Mouse (Mus musculus): ENCODE measurements around the gene Ugcg. TPM values are rescaled to one million over a fixed set of nuclear protein-coding genes. Genes with fewer than 3 reads are reported as not detected.

Gene Ugcg
- polyA plus RNA-seq, 1 experiment from 2014 or later: 9.7 TPM

- Histone ChIP-seq H3K4me1 (replicated peaks; ENCODE audit: control insufficient read depth, insufficient read depth, low read length) (no peaks in the 10 kb centered on the region), H3K4me2 (ENCODE audit: low read depth, low read length) (no peak overlapping the region), H3K36me3 (ENCODE audit: control insufficient read depth, insufficient read depth, low read length) (no peaks in the 10 kb centered on the region), H3K9me3 (ENCODE audit: control insufficient read depth, low read length) (no peaks in the 10 kb centered on the region), H3K9ac (ENCODE audit: low read length) (no peak overlapping the region), H3K4me3 (ENCODE audit: low read length) (no peak overlapping the region), H3K27me3 (ENCODE audit: control insufficient read depth, insufficient read depth, low read depth, low read length) (no peaks in the 10 kb centered on the region), H3K27ac (ENCODE audit: low read length) (no peak overlapping the region)
- 87% methylated on average over 2 of the region's 2 CpGs for WGBS
- ATAC-seq (ENCODE audit: low read depth): no peak
Observed at GRCm38 (mm10) chr4:59167251-59167847, 21.7 kb upstream of the Ugcg start.

- ATAC-seq (ENCODE audit: low read depth): no peak
- no peak overlapping the region for H3K4me2 ChIP-seq (ENCODE audit: low read depth, low read length)
- no peaks in the 10 kb centered on the region for H3K9me3 ChIP-seq (ENCODE audit: control insufficient read depth, low read length)
- no peak overlapping the region for H3K9ac ChIP-seq (ENCODE audit: low read length)
- no peak overlapping the region for H3K4me3 ChIP-seq (ENCODE audit: low read length)
- WGBS: 71% methylated on average over 5 of the region's 5 CpGs
- no peaks in the 10 kb centered on the region for H3K27me3 ChIP-seq (ENCODE audit: control insufficient read depth, insufficient read depth, low read depth, low read length)
- no peaks in the 10 kb centered on the region for H3K4me1 ChIP-seq (replicated peaks; ENCODE audit: control insufficient read depth, insufficient read depth, low read length)
- H3K36me3 ChIP-seq (ENCODE audit: control insufficient read depth, insufficient read depth, low read length): no peaks in the 10 kb centered on the region
- H3K27ac ChIP-seq (ENCODE audit: low read length): no peak overlapping the region
Observed at GRCm38 (mm10) chr4:59169981-59170380, 19.1 kb upstream of the Ugcg start.

GRCm38 (mm10) chr4:59172616-59173015 lies 16.4 kb upstream of the Ugcg start:
- WGBS: 47% methylated on average over 2 of the region's 2 CpGs
- Histone ChIP-seq H3K9ac (ENCODE audit: low read length) (no peak overlapping the region), H3K4me2 (ENCODE audit: low read depth, low read length) (no peak overlapping the region), H3K4me3 (ENCODE audit: low read length) (no peak overlapping the region), H3K27me3 (ENCODE audit: control insufficient read depth, insufficient read depth, low read depth, low read length) (no peaks in the 10 kb centered on the region), H3K27ac (ENCODE audit: low read length) (no peak overlapping the region), H3K36me3 (ENCODE audit: control insufficient read depth, insufficient read depth, low read length) (no peaks in the 10 kb centered on the region), H3K9me3 (ENCODE audit: control insufficient read depth, low read length) (no peaks in the 10 kb centered on the region), H3K4me1 (replicated peaks; ENCODE audit: control insufficient read depth, insufficient read depth, low read length) (no peaks in the 10 kb centered on the region)
- no peak for ATAC-seq (ENCODE audit: low read depth)

GRCm38 (mm10) chr4:59173181-59173922 lies 15.7 kb upstream of the Ugcg start:
- Histone ChIP-seq H3K36me3 (ENCODE audit: control insufficient read depth, insufficient read depth, low read length) (no peaks in the 10 kb centered on the region), H3K27ac (ENCODE audit: low read length) (no peak overlapping the region), H3K4me2 (ENCODE audit: low read depth, low read length) (no peak overlapping the region), H3K9ac (ENCODE audit: low read length) (no peak overlapping the region), H3K27me3 (ENCODE audit: control insufficient read depth, insufficient read depth, low read depth, low read length) (no peaks in the 10 kb centered on the region), H3K4me1 (replicated peaks; ENCODE audit: control insufficient read depth, insufficient read depth, low read length) (no peaks in the 10 kb centered on the region), H3K4me3 (ENCODE audit: low read length) (no peak overlapping the region), H3K9me3 (ENCODE audit: control insufficient read depth, low read length) (no peaks in the 10 kb centered on the region)
- 33% methylated on average over 2 of the region's 2 CpGs for WGBS
- ATAC-seq (ENCODE audit: low read depth): no peak

- Histone ChIP-seq H3K4me1 (replicated peaks; ENCODE audit: control insufficient read depth, insufficient read depth, low read length) (no peaks in the 10 kb centered on the region), H3K9me3 (ENCODE audit: control insufficient read depth, low read length) (no peaks in the 10 kb centered on the region), H3K9ac (ENCODE audit: low read length) (no peak overlapping the region), H3K36me3 (ENCODE audit: control insufficient read depth, insufficient read depth, low read length) (no peaks in the 10 kb centered on the region), H3K27ac (ENCODE audit: low read length) (no peak overlapping the region), H3K4me3 (ENCODE audit: low read length) (no peak overlapping the region), H3K27me3 (ENCODE audit: control insufficient read depth, insufficient read depth, low read depth, low read length) (no peaks in the 10 kb centered on the region), H3K4me2 (ENCODE audit: low read depth, low read length) (no peak overlapping the region)
- ATAC-seq (ENCODE audit: low read depth): no peak
- WGBS: 40% methylated on average over 4 of the region's 4 CpGs
Observed at GRCm38 (mm10) chr4:59175003-59175402, 14.1 kb upstream of the Ugcg start.

GRCm38 (mm10) chr4:59175929-59176328 lies 13.1 kb upstream of the Ugcg start:
- ATAC-seq (ENCODE audit: low read depth): no peak
- no peak overlapping the region for H3K4me2 ChIP-seq (ENCODE audit: low read depth, low read length)
- no peak overlapping the region for H3K4me3 ChIP-seq (ENCODE audit: low read length)
- no peaks in the 10 kb centered on the region for H3K36me3 ChIP-seq (ENCODE audit: control insufficient read depth, insufficient read depth, low read length)
- no peak overlapping the region for H3K27ac ChIP-seq (ENCODE audit: low read length)
- no peak overlapping the region for H3K9ac ChIP-seq (ENCODE audit: low read length)
- WGBS: 39% methylated on average over 6 of the region's 6 CpGs
- no peaks in the 10 kb centered on the region for H3K4me1 ChIP-seq (replicated peaks; ENCODE audit: control insufficient read depth, insufficient read depth, low read length)
- no peaks in the 10 kb centered on the region for H3K9me3 ChIP-seq (ENCODE audit: control insufficient read depth, low read length)
- H3K27me3 ChIP-seq (ENCODE audit: control insufficient read depth, insufficient read depth, low read depth, low read length): no peaks in the 10 kb centered on the region

GRCm38 (mm10) chr4:59177566-59177965 lies 11.5 kb upstream of the Ugcg start:
- 83% methylated on average over 2 of the region's 2 CpGs for WGBS
- Histone ChIP-seq H3K4me3 (ENCODE audit: low read length) (no peak overlapping the region), H3K4me2 (ENCODE audit: low read depth, low read length) (no peak overlapping the region), H3K4me1 (replicated peaks; ENCODE audit: control insufficient read depth, insufficient read depth, low read length) (no peaks in the 10 kb centered on the region), H3K9ac (ENCODE audit: low read length) (no peak overlapping the region), H3K27me3 (ENCODE audit: control insufficient read depth, insufficient read depth, low read depth, low read length) (no peaks in the 10 kb centered on the region), H3K9me3 (ENCODE audit: control insufficient read depth, low read length) (no peaks in the 10 kb centered on the region), H3K27ac (ENCODE audit: low read length) (no peak overlapping the region), H3K36me3 (ENCODE audit: control insufficient read depth, insufficient read depth, low read length) (no peaks in the 10 kb centered on the region)
- no peak for ATAC-seq (ENCODE audit: low read depth)

GRCm38 (mm10) chr4:59181320-59182271 lies 7.5 kb upstream of the Ugcg start:
- 43% methylated on average over 5 of the region's 5 CpGs for WGBS
- H3K9ac ChIP-seq (ENCODE audit: low read length): no peak overlapping the region
- H3K4me2 ChIP-seq (ENCODE audit: low read depth, low read length): no peak overlapping the region
- H3K27me3 ChIP-seq (ENCODE audit: control insufficient read depth, insufficient read depth, low read depth, low read length): no peaks in the 10 kb centered on the region
- no peaks in the 10 kb centered on the region for H3K4me1 ChIP-seq (replicated peaks; ENCODE audit: control insufficient read depth, insufficient read depth, low read length)
- no peak overlapping the region for H3K27ac ChIP-seq (ENCODE audit: low read length)
- ATAC-seq (ENCODE audit: low read depth): no peak
- no peaks in the 10 kb centered on the region for H3K9me3 ChIP-seq (ENCODE audit: control insufficient read depth, low read length)
- H3K36me3 ChIP-seq (ENCODE audit: control insufficient read depth, insufficient read depth, low read length): no peaks in the 10 kb centered on the region
- H3K4me3 ChIP-seq (ENCODE audit: low read length): no peak overlapping the region

- H3K27ac ChIP-seq (ENCODE audit: low read length): no peak overlapping the region
- no peaks in the 10 kb centered on the region for H3K36me3 ChIP-seq (ENCODE audit: control insufficient read depth, insufficient read depth, low read length)
- peaks cover 6% of the 10 kb centered on the region; the same call in 1 of the 2 replicates for H3K4me1 ChIP-seq (replicated peaks; ENCODE audit: control insufficient read depth, insufficient read depth, low read length)
- no peaks in the 10 kb centered on the region for H3K27me3 ChIP-seq (ENCODE audit: control insufficient read depth, insufficient read depth, low read depth, low read length)
- H3K9me3 ChIP-seq (ENCODE audit: control insufficient read depth, low read length): no peaks in the 10 kb centered on the region
- H3K4me2 ChIP-seq (ENCODE audit: low read depth, low read length): no peak overlapping the region
- ATAC-seq (ENCODE audit: low read depth): no peak
- WGBS: 63% methylated on average over 3 of the region's 3 CpGs
- no peak overlapping the region for H3K9ac ChIP-seq (ENCODE audit: low read length)
- no peak overlapping the region for H3K4me3 ChIP-seq (ENCODE audit: low read length)
Observed at GRCm38 (mm10) chr4:59185671-59186070, 3.4 kb upstream of the Ugcg start.
